Mouse (Mus musculus) neutrophil, adult 65 days (primary cell): ENCODE data around the gene Pde6d. TPM values are rescaled to one million over a fixed set of nuclear protein-coding genes. Genes with fewer than 3 reads are reported as not detected.

Experiments
- total RNA-seq: library from RNA; stranded (reverse); gene quantifications from 2 replicates; pipeline ENCODE4 v1.2.4, GENCODE M21; 2023

Gene Pde6d
- total RNA-seq: 17.5 and 19.8 TPM in 2 replicates

DNA sequence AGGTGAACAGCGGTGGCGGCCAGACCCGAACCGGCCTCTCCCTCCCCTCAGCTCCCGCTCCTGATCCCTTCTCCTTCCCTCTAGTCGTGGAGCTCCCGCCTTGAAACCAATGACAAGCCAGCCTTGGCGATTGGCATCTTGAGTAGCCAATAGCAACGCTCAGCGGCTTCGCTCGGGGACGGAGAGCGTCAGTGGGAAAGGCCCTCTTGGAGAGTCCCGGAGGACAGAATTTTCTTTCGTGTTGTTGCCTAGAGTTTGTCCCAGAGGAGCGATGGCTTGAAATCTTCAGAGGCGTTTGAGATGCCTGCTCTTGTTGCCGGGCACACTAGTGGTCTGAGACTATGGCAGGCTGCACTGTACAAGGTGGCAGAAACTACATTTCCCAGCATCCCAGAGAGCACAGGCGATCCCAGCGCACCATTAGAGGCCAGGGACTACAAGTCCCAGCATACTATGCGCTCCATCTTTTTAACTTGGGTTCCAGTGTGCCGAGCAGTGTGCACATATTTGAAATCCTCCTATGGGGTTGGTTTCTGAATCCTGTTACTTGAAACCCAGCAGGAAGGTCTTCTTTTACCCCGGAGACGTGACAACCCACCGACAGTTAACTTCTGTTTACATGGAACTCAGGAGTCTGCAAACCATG, at the start of gene Pde6d, which contains the start of gene Cops7b:
Gene Pde6d (minus strand): TSS at position 179 of the 646 bp plus-strand sequence.
Gene Cops7b (plus strand): TSS at position 454 of the 646 bp plus-strand sequence.

DNA sequence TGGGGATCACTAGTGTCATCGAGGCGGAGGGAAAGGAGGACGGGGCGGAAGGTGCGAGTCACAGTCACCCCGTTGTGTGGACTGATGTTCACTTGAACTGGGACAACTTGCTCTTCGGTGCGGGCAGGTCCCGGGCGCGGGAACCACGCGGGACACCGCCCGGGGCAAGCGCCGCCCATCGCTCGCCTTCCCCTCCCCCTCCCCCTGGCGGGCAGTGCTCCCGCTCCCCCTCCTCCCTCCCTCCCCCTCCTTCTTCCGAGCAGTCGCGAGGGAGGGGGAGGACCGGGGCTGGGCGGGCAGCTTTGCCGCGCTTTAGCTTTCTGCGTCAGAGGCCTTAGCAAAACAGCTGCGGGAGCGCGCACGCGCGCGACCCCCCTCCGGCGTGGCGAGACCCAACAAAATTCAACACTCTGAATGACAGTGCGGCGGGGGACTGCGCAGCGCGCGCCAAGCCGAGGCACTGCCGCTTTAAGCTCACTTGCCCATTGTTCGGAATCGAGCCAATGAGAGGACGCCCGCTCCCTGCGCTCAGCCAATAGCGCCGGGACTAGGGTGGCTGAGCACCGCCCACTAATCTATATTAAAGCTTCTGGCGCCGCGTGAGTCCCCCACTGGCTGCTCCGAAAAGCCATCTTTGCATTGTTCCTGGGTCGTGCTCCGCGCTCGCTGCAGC, 56.2 kb downstream of the Pde6d start, which contains the start of gene Ptma:
Gene Ptma (plus strand): TSS at position 611 of the 673 bp plus-strand sequence.

Other genes with a start within 250 kb of the Pde6d start
- 146 and 185 TPM in 2 replicates for gene Ncl, start 223.2 kb downstream of the Pde6d start, total RNA-seq
- not detected in 2 replicates for gene Nmur1, start 156.4 kb downstream of the Pde6d start, total RNA-seq
- not detected in 2 replicates for gene Tex44, start 156.3 kb downstream of the Pde6d start, total RNA-seq
- gene Ptma, start 55.9 kb downstream of the Pde6d start, total RNA-seq: 804 and 893 TPM in 2 replicates
- 7.5 and 10.1 TPM in 2 replicates for gene Cops7b, start 275 bp upstream of the Pde6d start, total RNA-seq
- not detected in 2 replicates for gene Nppc, start 87.9 kb upstream of the Pde6d start, total RNA-seq
- gene Dis3l2, start 121.2 kb upstream of the Pde6d start, total RNA-seq: 5.0 and 9.0 TPM in 2 replicates